Mouse (Mus musculus): ENCODE data around the gene Cxcr5.

Cxcr5 gene

GRCm38 (mm10) chr9:44495810-44496344 lies 65.8 kb downstream of the Cxcr5 start:
- no peak for DNase-seq (ENCODE audit: extremely low spot score, low read depth, low spot score)

- no peak for DNase-seq (ENCODE audit: extremely low spot score, low read depth, low spot score)
These were observed 66.5 kb downstream of the Cxcr5 start for GRCm38 (mm10) chr9:44494863-44495809.

- DNase-seq (ENCODE audit: extremely low spot score, low read depth, low spot score) = no peak
These were observed 67.3 kb downstream of the Cxcr5 start for GRCm38 (mm10) chr9:44494261-44494862.

- no peak for DNase-seq (ENCODE audit: extremely low spot score, low read depth, low spot score)
These were observed 68.8 kb downstream of the Cxcr5 start for GRCm38 (mm10) chr9:44492631-44493461.

GRCm38 (mm10) chr9:44491351-44491750 lies 70.3 kb downstream of the Cxcr5 start:
- no peak for DNase-seq (ENCODE audit: extremely low spot score, low read depth, low spot score)

GRCm38 (mm10) chr9:44490086-44490967 lies 71.3 kb downstream of the Cxcr5 start:
- DNase-seq (ENCODE audit: extremely low spot score, low read depth, low spot score) = no peak

GRCm38 (mm10) chr9:44489651-44490085 lies 72.0 kb downstream of the Cxcr5 start:
- no peak for DNase-seq (ENCODE audit: extremely low spot score, low read depth, low spot score)

GRCm38 (mm10) chr9:44488855-44489381 lies 72.8 kb downstream of the Cxcr5 start:
- DNase-seq (ENCODE audit: extremely low spot score, low read depth, low spot score) = no peak

GRCm38 (mm10) chr9:44488416-44488815 lies 73.3 kb downstream of the Cxcr5 start:
- no peak for DNase-seq (ENCODE audit: extremely low spot score, low read depth, low spot score)

GRCm38 (mm10) chr9:44487441-44487840 lies 74.2 kb downstream of the Cxcr5 start:
- DNase-seq (ENCODE audit: extremely low spot score, low read depth, low spot score) = no peak

- DNase-seq (ENCODE audit: extremely low spot score, low read depth, low spot score) = no peak
These were observed 74.8 kb downstream of the Cxcr5 start for GRCm38 (mm10) chr9:44486741-44487421.

- DNase-seq (ENCODE audit: extremely low spot score, low read depth, low spot score) = no peak
These were observed 75.3 kb downstream of the Cxcr5 start for GRCm38 (mm10) chr9:44486335-44486734.

- DNase-seq (ENCODE audit: extremely low spot score, low read depth, low spot score) = no peak
These were observed 76.0 kb downstream of the Cxcr5 start for GRCm38 (mm10) chr9:44485516-44486161.

GRCm38 (mm10) chr9:44485105-44485515 lies 76.6 kb downstream of the Cxcr5 start:
- DNase-seq (ENCODE audit: extremely low spot score, low read depth, low spot score) = no peak

- DNase-seq (ENCODE audit: extremely low spot score, low read depth, low spot score) = no peak
These were observed 77.2 kb downstream of the Cxcr5 start for GRCm38 (mm10) chr9:44484311-44485104.

- DNase-seq (ENCODE audit: extremely low spot score, low read depth, low spot score) = no peak
These were observed 78.1 kb downstream of the Cxcr5 start for GRCm38 (mm10) chr9:44483510-44484044.

GRCm38 (mm10) chr9:44483041-44483509 lies 78.6 kb downstream of the Cxcr5 start:
- DNase-seq (ENCODE audit: extremely low spot score, low read depth, low spot score) = no peak
